Mouse (Mus musculus): ENCODE measurements around the gene Nav2.

DNA sequence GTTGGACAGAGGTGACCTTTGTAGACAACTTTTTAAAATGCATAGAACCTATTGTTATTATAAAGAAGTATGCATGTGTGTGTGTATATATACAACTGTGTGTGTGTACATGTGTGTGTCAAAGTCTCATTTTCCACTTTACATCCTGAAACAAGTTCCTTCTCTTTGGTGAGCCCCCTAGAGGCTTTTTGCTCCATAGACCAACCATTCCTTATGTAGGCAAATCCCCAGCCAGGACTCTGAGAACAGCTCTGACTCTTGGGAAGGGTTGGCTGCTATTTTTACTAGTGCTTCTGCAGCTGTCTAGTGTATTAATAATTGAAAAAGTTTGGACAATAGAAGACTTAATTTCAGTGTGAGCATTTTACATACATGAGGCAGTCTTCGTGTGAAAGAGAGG lies 464.7 kb downstream of the Nav2 start:
- TF ChIP-seq CTCF (IDR thresholded peaks at IDR 0.05; ENCODE audit: low read depth, low read length): no peak
- TF ChIP-seq POLR2A (IDR thresholded peaks at IDR 0.05; ENCODE audit: insufficient read depth, low read length): no peak

Measured in ES-Bruce4 (cell line).